Mouse (Mus musculus) E14TG2a.4 (cell line): ENCODE results near the gene Znrf1.
A peak's percentile ranks its signal among the peaks of the same experiment; 100 is the strongest.

Experiments used
- H3K27me3 ChIP-seq: 2 replicates; pipeline ENCODE4 v1.6.1; 2014; ENCODE audit warnings: low read length, control low read depth; ENCODE audit not compliant: insufficient read depth
- H3K36me3 ChIP-seq: 2 replicates; pipeline ENCODE4 v1.6.1; 2014; ENCODE audit warnings: low read length, control low read depth; ENCODE audit not compliant: insufficient read depth
- H3K4me1 ChIP-seq: replicated peaks from 2 replicates; pipeline ENCODE4 v1.6.1; 2014; ENCODE audit warnings: low read depth, low read length, control low read depth
- H3K4me3 ChIP-seq: replicated peaks from 2 replicates; pipeline ENCODE4 v1.5.1; 2014; ENCODE audit warnings: mild to moderate bottlenecking, low read length
- H3K9me3 ChIP-seq: 2 replicates; pipeline ENCODE4 v1.6.1; 2014; ENCODE audit warnings: low read length, control low read depth
- CTCF ChIP-seq: conservative IDR thresholded peaks from 2 replicates; pipeline ENCODE4 v1.5.1; 2014; ENCODE audit warnings: low read length
- NANOG ChIP-seq: IDR thresholded peaks from 2 replicates; pipeline ENCODE4 v1.6.1; 2014; ENCODE audit warnings: borderline replicate concordance, low read length, mixed read lengths
- POU5F1 ChIP-seq: IDR thresholded peaks from 2 replicates; pipeline ENCODE4 v1.6.1; 2014; ENCODE audit warnings: low read length, borderline replicate concordance

Znrf1 gene

GRCm38 (mm10) chr8:111627923-111628322 lies 92.0 kb downstream of the Znrf1 start:
- Histone ChIP-seq H3K4me1 (peaks cover 77% of the 10 kb centered on the region), H3K27me3 (peaks cover 36% of the 10 kb centered on the region), H3K4me3 (peak overlapping the region; percentile 68), H3K36me3 (no peaks in the 10 kb centered on the region), H3K9me3 (no peaks in the 10 kb centered on the region)
- TF ChIP-seq NANOG (no peak), POU5F1 (no peak), CTCF (no peak)

- H3K4me1 ChIP-seq: peaks cover 72% of the 10 kb centered on the region
- peak overlapping the region; percentile 68 for H3K4me3 ChIP-seq
- H3K36me3 ChIP-seq: no peaks in the 10 kb centered on the region
Observed at GRCm38 (mm10) chr8:111628401-111628800, 92.5 kb downstream of the Znrf1 start.

GRCm38 (mm10) chr8:111628894-111629501 lies 93.1 kb downstream of the Znrf1 start:
- Histone ChIP-seq H3K36me3 (no peaks in the 10 kb centered on the region), H3K4me1 (peaks cover 66% of the 10 kb centered on the region), H3K9me3 (peaks cover 7% of the 10 kb centered on the region), H3K27me3 (peaks cover 40% of the 10 kb centered on the region), H3K4me3 (peak overlapping the region; percentile 68)
- no peak for TF ChIP-seq NANOG
- TF ChIP-seq POU5F1: no peak
- no peak for TF ChIP-seq CTCF

More at GRCm38 (mm10) chr8:111628401-111628800, 92.5 kb downstream of the Znrf1 start:
- TF ChIP-seq CTCF (no peak), POU5F1 (no peak), NANOG (no peak)
- peaks cover 3% of the 10 kb centered on the region for H3K9me3 ChIP-seq
- H3K27me3 ChIP-seq: peaks cover 39% of the 10 kb centered on the region

- Histone ChIP-seq H3K36me3 (no peaks in the 10 kb centered on the region), H3K27me3 (peaks cover 37% of the 10 kb centered on the region), H3K4me1 (peaks cover 55% of the 10 kb centered on the region), H3K9me3 (peaks cover 7% of the 10 kb centered on the region), H3K4me3 (peak within 1 kb of the TSS; percentile 68)
- no peak for TF ChIP-seq CTCF
- TF ChIP-seq NANOG: no peak
- TF ChIP-seq POU5F1: no peak
Observed at GRCm38 (mm10) chr8:111630105-111630521, 94.2 kb downstream of the Znrf1 start, which contains the start of gene Ldhd. Ldhd (minus strand) TSS chr8:111630374.

GRCm38 (mm10) chr8:111631589-111631988 lies 95.7 kb downstream of the Znrf1 start:
- TF ChIP-seq CTCF (no peak), POU5F1 (no peak), NANOG (no peak)
- Histone ChIP-seq H3K9me3 (peaks cover 7% of the 10 kb centered on the region), H3K36me3 (no peaks in the 10 kb centered on the region), H3K4me3 (no peak overlapping the region), H3K27me3 (peaks cover 37% of the 10 kb centered on the region), H3K4me1 (peaks cover 40% of the 10 kb centered on the region)

GRCm38 (mm10) chr8:111632976-111633375 lies 97.1 kb downstream of the Znrf1 start:
- Histone ChIP-seq H3K36me3 (no peaks in the 10 kb centered on the region), H3K4me3 (no peak overlapping the region), H3K9me3 (peaks cover 7% of the 10 kb centered on the region), H3K4me1 (peaks cover 27% of the 10 kb centered on the region), H3K27me3 (peaks cover 35% of the 10 kb centered on the region)
- TF ChIP-seq CTCF (no peak), POU5F1 (no peak), NANOG (no peak)

- H3K36me3 ChIP-seq: no peaks in the 10 kb centered on the region
- H3K27me3 ChIP-seq: peaks cover 13% of the 10 kb centered on the region; the same call in 1 of the 2 replicates
- peaks cover 10% of the 10 kb centered on the region for H3K4me1 ChIP-seq
- no peak overlapping the region for H3K4me3 ChIP-seq
- TF ChIP-seq POU5F1 (no peak), NANOG (no peak), CTCF (no peak)
- H3K9me3 ChIP-seq: peaks cover 7% of the 10 kb centered on the region
Observed at GRCm38 (mm10) chr8:111638086-111638485, 102.2 kb downstream of the Znrf1 start.

- TF ChIP-seq POU5F1 (no peak), CTCF (no peak), NANOG (no peak)
- Histone ChIP-seq H3K4me3 (no peak overlapping the region), H3K27me3 (0 out of 2 replicates have a peak, but pooled peaks cover 6% of the 10 kb centered on the region), H3K36me3 (no peaks in the 10 kb centered on the region), H3K9me3 (no peaks in the 10 kb centered on the region), H3K4me1 (peaks cover 24% of the 10 kb centered on the region)
Observed at GRCm38 (mm10) chr8:111641064-111641463, 105.2 kb downstream of the Znrf1 start.
